Mouse (Mus musculus) hindbrain, embryonic 15.5 days (tissue): ENCODE data around the gene Sec23a. TPM values are rescaled to one million over a fixed set of nuclear protein-coding genes. Genes with fewer than 3 reads are reported as not detected.
"Not testable (repeated sequence)": the region's sequence is repeated elsewhere in the genome, so short reads cannot be mapped to it uniquely, and the experiment has no call there.

Experiments
- ATAC-seq: fragments of 200-750 bp; cut with Nextera tagmentation; 2 replicates; pipeline ENCODE4 v1.8.0; 2017; ENCODE audit warnings: low read depth, moderate number of reproducible peaks, moderate TSS enrichment; ENCODE audit not compliant: low FRiP score
- H3K27ac ChIP-seq: fragments of 300-500 bp; sonication (generic); replicated peaks from 2 replicates; pipeline ENCODE4 v1.5.1; 2015; ENCODE audit warnings: mild to moderate bottlenecking, inconsistent platforms
- H3K27me3 ChIP-seq: fragments of 300-500 bp; sonication (generic); 2 replicates; pipeline ENCODE4 v1.6.1; 2015; ENCODE audit warnings: control low read depth, inconsistent platforms
- H3K36me3 ChIP-seq: fragments of 300-500 bp; sonication (generic); 2 replicates; pipeline ENCODE4 v1.6.1; 2015; ENCODE audit warnings: control low read depth, inconsistent platforms
- H3K4me1 ChIP-seq: fragments of 300-500 bp; sonication (generic); replicated peaks from 2 replicates; pipeline ENCODE4 v1.6.1; 2015; ENCODE audit warnings: control low read depth, inconsistent platforms
- H3K4me2 ChIP-seq: fragments of 300-500 bp; sonication (generic); 2 replicates; pipeline ENCODE4 v1.6.1; 2015; ENCODE audit warnings: moderate library complexity, mild to moderate bottlenecking, inconsistent platforms
- H3K4me3 ChIP-seq: fragments of 300-500 bp; sonication (generic); 2 replicates; pipeline ENCODE4 v1.5.1; 2015; ENCODE audit warnings: mild to moderate bottlenecking, inconsistent platforms
- H3K9ac ChIP-seq: fragments of 300-500 bp; sonication (generic); 2 replicates; pipeline ENCODE4 v1.6.1; 2015; ENCODE audit warnings: inconsistent platforms
- H3K9me3 ChIP-seq: fragments of 300-500 bp; sonication (generic); 2 replicates; pipeline ENCODE4 v1.6.1; 2016; ENCODE audit warnings: control low read depth, inconsistent platforms
- WGBS: fragments of 180-500 bp; shearing (Covaris S2); methylation state at CpG from one replicate; pipeline ENCODE4 v1.1.7; 2015; 5-methylcytosine and 5-hydroxymethylcytosine counted together
- polyA plus RNA-seq: library from polyadenylated mRNA; unstranded; fragments of >200 nt; fragmentation: Nextera tagmentation; extraction: Ambion mirVana; gene quantifications from 2 replicates; pipeline ENCODE4 v1.2.1, GENCODE M21; 2015

The Sec23a gene
- polyA plus RNA-seq, 1 experiment from 2014 or later, result 101 TPM

- Histone ChIP-seq H3K9me3 (no peaks in the 10 kb centered on the region), H3K9ac (no peak overlapping the region), H3K4me3 (no peak overlapping the region), H3K27me3 (no peaks in the 10 kb centered on the region), H3K4me2 (peak overlapping the region; percentile 42; the same call in 1 of the 2 replicates), H3K36me3 (peaks cover 24% of the 10 kb centered on the region), H3K4me1 (no peaks in the 10 kb centered on the region), H3K27ac (no peak overlapping the region)
- 72% methylated on average over 10 of the region's 10 CpGs for WGBS
- no peak; the same call in 1 of the 2 replicates for ATAC-seq
Observed at GRCm38 (mm10) chr12:59039162-59039970, 27.5 kb upstream of the Sec23a start.

DNA sequence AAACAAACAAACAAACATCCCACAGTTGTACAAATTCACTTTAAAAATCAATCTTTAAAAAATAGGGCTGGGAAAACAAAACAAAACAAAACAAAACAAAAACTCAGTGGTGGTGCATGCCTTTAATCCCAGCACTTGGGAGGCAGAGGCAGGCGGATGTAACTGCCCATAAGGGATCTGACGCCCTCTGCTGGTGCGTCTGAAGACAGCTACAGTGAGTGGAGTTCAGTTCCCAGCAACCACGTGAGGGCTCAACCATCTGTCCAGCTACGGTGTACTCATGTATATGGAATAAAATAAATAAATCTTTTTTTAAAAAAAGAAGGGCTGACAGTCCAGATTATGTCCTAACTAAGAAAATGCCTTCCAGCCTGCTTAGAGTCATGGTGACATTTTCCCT, 20.3 kb upstream of the Sec23a start:
- no peak for ATAC-seq
- H3K27me3 ChIP-seq, result no peaks in the 10 kb centered on the region
- no peak overlapping the region for H3K4me2 ChIP-seq
- H3K4me1 ChIP-seq, result no peaks in the 10 kb centered on the region
- WGBS, result 68% methylated on average over 5 of the region's 5 CpGs
- no peaks in the 10 kb centered on the region for H3K36me3 ChIP-seq
- no peak overlapping the region for H3K27ac ChIP-seq
- H3K4me3 ChIP-seq, result no peak overlapping the region
- H3K9ac ChIP-seq, result no peak overlapping the region
- no peaks in the 10 kb centered on the region for H3K9me3 ChIP-seq

DNA sequence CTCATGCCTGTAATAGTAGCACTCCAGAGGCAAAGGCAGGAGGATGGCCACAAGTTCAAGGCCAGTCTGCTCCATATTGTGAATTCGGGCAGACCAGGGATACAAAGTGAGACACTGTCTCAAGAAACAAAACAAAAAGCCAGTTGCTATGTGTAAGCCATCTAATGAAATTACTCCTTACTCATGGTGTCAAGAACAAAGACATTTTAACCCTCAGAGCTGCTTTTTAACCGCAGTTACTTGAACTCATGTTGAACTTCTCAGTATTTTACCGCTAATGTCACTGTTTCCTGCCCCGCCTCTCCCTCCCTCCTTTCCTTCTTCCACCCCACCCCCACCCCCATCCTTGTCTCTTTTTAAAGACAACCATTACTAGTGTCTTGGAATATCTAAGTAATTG, 9.5 kb upstream of the Sec23a start:
- ATAC-seq, result no peak
- H3K9ac ChIP-seq, result no peak overlapping the region
- H3K27ac ChIP-seq, result no peak overlapping the region
- H3K36me3 ChIP-seq, result peaks cover 42% of the 10 kb centered on the region
- 92% methylated on average over 4 of the region's 4 CpGs for WGBS
- H3K4me3 ChIP-seq, result no peak overlapping the region
- H3K9me3 ChIP-seq, result no peaks in the 10 kb centered on the region
- no peaks in the 10 kb centered on the region for H3K27me3 ChIP-seq
- no peak overlapping the region for H3K4me2 ChIP-seq
- H3K4me1 ChIP-seq, result no peaks in the 10 kb centered on the region

GRCm38 (mm10) chr12:59019891-59020290, 8.1 kb upstream of the Sec23a start:
- no peak overlapping the region for H3K4me2 ChIP-seq
- H3K4me1 ChIP-seq, result no peaks in the 10 kb centered on the region
- H3K27me3 ChIP-seq, result no peaks in the 10 kb centered on the region
- no peak overlapping the region for H3K4me3 ChIP-seq
- no peak for ATAC-seq
- no peaks in the 10 kb centered on the region for H3K9me3 ChIP-seq
- peaks cover 39% of the 10 kb centered on the region for H3K36me3 ChIP-seq
- H3K9ac ChIP-seq, result no peak overlapping the region
- no peak overlapping the region for H3K27ac ChIP-seq
- 95% methylated on average over 2 of the region's 2 CpGs for WGBS

DNA sequence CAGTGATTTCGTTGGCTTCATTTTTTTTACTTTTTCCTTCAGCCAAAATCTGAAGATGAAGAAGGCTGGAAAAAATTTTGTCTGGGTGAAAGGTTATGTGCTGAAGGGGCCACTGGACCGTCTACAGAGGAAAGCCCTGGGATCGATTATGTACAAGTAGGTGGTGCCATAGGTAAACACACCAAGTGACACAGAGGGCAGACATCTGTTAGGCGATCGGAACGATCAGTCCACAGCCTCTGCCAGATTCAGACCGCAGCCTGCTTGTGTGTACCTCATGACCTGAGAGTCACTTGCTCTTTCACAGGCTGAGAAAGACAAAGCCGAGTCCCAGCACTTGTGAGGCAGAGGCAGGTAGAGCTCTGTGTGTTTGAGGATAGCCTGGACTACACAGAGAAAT, 6.2 kb upstream of the Sec23a start:
- H3K9ac ChIP-seq, result no peak overlapping the region
- H3K4me1 ChIP-seq, result peaks cover 5% of the 10 kb centered on the region; the same call in 1 of the 2 replicates
- H3K9me3 ChIP-seq, result no peaks in the 10 kb centered on the region
- no peak overlapping the region for H3K4me3 ChIP-seq
- H3K27me3 ChIP-seq, result no peaks in the 10 kb centered on the region
- 88% methylated on average over 8 of the region's 8 CpGs for WGBS
- H3K27ac ChIP-seq, result no peak overlapping the region
- peaks cover 31% of the 10 kb centered on the region for H3K36me3 ChIP-seq
- H3K4me2 ChIP-seq, result no peak overlapping the region
- ATAC-seq, result no peak

DNA sequence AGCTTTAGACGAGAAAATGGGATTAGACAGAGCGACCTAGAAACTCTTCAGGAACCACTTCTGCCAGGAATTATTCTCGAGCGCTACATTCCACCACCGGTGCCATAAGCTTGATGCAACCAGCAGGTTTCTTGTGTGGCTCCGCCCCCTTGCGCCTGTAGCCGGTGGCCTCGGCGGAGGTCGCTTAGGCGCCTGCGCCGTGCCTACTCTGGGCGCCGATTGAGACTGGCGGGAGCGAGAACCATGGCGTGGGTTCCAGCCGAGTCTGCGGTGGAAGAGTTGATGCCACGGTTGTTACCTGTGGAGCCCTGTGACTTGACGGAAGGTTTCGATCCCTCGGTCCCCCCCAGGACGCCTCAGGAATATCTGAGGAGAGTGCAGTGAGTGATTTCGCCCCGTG, 1.4 kb upstream of the Sec23a start, which contains the start of gene Gemin2:
Gene Gemin2 (plus strand): TSS at position 160 of the 400 bp plus-strand sequence.
- Histone ChIP-seq H3K4me3 (peak within 1 kb of the TSS; percentile 90), H3K36me3 (peaks cover 7% of the 10 kb centered on the region; the same call in 1 of the 2 replicates), H3K4me1 (peaks cover 37% of the 10 kb centered on the region), H3K4me2 (peak within 1 kb of the TSS; percentile 82), H3K9ac (peak within 1 kb of the TSS; percentile 69), H3K27ac (peak within 1 kb of the TSS; percentile 80), H3K9me3 (no peaks in the 10 kb centered on the region), H3K27me3 (no peaks in the 10 kb centered on the region)
- under 1% methylated on average over 28 of the region's 28 CpGs for WGBS
- ATAC-seq, result peak; percentile 78

DNA sequence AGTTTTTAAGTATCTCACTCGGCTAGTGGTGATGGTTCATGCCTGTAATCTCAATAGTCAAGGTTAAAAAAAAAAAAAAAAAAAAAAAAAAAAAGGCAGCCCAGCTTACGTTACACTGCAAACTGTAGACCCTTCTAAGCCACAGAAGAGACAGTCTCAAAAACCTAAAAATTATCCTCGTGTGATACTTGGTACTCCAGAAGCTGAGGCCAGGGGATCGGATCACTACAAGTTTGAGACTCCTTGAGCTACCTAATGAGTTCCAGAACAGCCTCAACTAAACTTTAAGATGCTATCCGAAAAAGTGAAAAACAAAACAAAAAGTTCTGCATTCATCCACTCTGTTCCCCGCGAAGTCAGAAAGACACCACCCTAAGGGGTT, 884 bp upstream of the Sec23a start:
- no peak for ATAC-seq
- Histone ChIP-seq H3K36me3 (peaks cover 2% of the 10 kb centered on the region; the same call in 1 of the 2 replicates), H3K9ac (peak overlapping the region; percentile 69; the same call in 1 of the 2 replicates), H3K27me3 (no peaks in the 10 kb centered on the region), H3K4me1 (peaks cover 42% of the 10 kb centered on the region), H3K9me3 (no peaks in the 10 kb centered on the region), H3K27ac (peak overlapping the region; percentile 80), H3K4me3 (peak overlapping the region; percentile 90), H3K4me2 (peak overlapping the region; percentile 82)
- 3% methylated on average over 7 of the region's 7 CpGs for WGBS

DNA sequence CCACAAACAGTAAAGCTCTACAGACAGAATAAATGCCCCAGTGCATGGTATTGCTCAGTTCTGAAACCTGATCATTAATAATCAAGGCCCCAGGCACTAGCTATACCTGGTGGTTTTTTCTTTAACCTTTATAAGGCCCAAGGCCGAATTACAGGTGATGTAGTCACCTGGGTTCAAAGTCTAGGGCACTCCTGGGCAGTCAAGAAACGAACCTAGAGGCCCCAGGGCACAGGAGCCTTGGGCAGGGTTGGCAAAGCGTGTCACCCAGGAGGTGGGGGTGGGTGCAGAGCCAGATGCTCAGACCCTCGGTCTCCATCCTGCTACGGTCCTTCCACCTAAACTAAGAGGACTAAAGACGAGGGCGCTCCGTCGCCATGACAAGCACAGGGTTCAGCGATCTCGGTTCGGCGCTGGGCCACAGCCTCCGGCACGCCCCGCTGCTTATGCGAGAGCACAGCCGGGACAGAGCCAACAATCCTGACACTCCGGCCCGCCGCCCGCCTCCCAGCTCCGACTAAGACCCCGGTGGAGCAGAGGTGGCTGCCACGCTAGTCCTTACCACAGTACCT, 458 bp downstream of the Sec23a start:
- H3K36me3 ChIP-seq, result peaks cover 5% of the 10 kb centered on the region; the same call in 1 of the 2 replicates
- peak overlapping the region; percentile 93 for H3K27ac ChIP-seq
- H3K9me3 ChIP-seq, result no peaks in the 10 kb centered on the region
- peak overlapping the region; percentile 82 for H3K4me2 ChIP-seq
- under 1% methylated on average over 25 of the region's 25 CpGs for WGBS
- peak overlapping the region; percentile 90 for H3K4me3 ChIP-seq
- ATAC-seq, result no peak
- H3K27me3 ChIP-seq, result no peaks in the 10 kb centered on the region
- peak overlapping the region; percentile 76 for H3K9ac ChIP-seq
- peaks cover 42% of the 10 kb centered on the region for H3K4me1 ChIP-seq

DNA sequence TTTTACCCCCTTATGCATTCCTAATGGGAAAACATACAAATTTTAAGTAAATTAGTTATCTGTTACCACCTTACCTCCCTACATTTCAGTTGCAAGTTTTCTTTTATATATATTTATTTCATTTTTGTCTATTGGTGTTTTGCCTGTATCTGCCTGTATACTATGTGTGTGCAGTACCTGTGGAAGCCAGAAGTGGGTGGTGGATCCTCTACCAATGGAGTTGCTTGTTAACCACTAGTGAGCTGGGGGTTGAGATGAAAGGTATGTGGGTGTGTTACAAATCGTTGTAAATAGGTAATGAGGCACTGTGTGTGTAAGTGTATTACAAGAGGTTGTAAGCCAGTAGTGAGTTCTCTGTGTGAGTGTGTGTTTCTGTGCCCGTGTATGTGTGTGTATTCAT, 1.3 kb downstream of the Sec23a start:
- Histone ChIP-seq H3K9me3 (no peaks in the 10 kb centered on the region), H3K4me2 (peak overlapping the region; percentile 82), H3K4me1 (peaks cover 42% of the 10 kb centered on the region), H3K9ac (no peak overlapping the region), H3K36me3 (peaks cover 14% of the 10 kb centered on the region), H3K27ac (no peak overlapping the region), H3K4me3 (peak overlapping the region; percentile 90), H3K27me3 (no peaks in the 10 kb centered on the region)
- WGBS, result 73% methylated on average over 2 of the region's 2 CpGs
- no peak for ATAC-seq

DNA sequence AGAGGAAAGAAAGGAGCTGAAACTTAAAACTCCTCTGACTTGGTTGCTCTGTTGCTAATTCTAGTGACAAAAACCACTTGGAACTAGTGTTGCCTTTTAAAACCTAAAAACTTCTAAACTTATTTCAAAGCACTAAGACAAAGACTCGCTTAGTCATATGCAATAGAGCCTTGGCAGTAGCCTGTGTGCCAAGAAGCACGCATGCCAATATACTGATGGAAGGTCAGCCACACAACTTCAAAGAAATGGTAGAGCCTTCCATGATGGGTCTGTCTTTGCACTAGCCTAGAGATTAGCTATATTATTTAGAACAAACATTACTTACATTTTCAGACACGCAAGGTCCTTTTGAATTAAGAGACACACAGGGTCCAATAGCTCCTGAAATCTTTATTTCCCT, 26.1 kb downstream of the Sec23a start:
- Histone ChIP-seq H3K9ac (no peak overlapping the region), H3K27ac (no peak overlapping the region), H3K9me3 (no peaks in the 10 kb centered on the region), H3K4me2 (no peak overlapping the region), H3K4me1 (no peaks in the 10 kb centered on the region), H3K4me3 (no peak overlapping the region), H3K27me3 (no peaks in the 10 kb centered on the region), H3K36me3 (peaks cover 68% of the 10 kb centered on the region)
- no peak for ATAC-seq
- WGBS, result over 99% methylated on average over 3 of the region's 3 CpGs

- H3K4me2 ChIP-seq, H3K4me3 ChIP-seq, H3K27ac ChIP-seq, H3K4me1 ChIP-seq, H3K9me3 ChIP-seq, ATAC-seq, H3K27me3 ChIP-seq, H3K9ac ChIP-seq: not testable (repeated sequence)
- peaks cover 63% of the 10 kb centered on the region for H3K36me3 ChIP-seq
- 76% methylated on average over 6 of the region's 6 CpGs for WGBS
Observed at GRCm38 (mm10) chr12:58981178-58981661, 30.6 kb downstream of the Sec23a start.

DNA sequence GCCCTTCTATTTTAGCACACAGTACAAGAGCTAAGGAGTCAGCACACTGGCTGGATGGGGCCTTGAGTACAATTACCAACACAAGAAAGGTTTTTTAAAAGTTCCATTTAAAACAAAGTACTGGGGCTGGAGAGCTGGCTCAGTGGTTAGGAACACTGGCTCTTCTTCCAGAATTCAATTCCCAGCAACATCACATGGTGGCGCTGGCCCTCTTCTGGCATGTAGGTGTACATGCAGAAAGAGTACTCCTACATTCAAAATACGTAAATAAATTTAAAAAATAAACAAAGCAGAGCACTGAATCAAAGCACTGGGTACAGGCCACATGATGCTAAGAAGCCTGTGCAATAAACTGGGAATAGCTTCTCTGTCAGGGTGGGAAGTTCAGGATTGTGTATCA, 34.9 kb downstream of the Sec23a start:
- 76% methylated on average over 2 of the region's 2 CpGs for WGBS

More for the DNA sequence above, 34.9 kb downstream of the Sec23a start:
- H3K4me1 ChIP-seq, result no peaks in the 10 kb centered on the region
- no peaks in the 10 kb centered on the region for H3K9me3 ChIP-seq
- H3K36me3 ChIP-seq, result peaks cover 47% of the 10 kb centered on the region
- no peak for ATAC-seq
- H3K4me3 ChIP-seq, result no peak overlapping the region
- no peak overlapping the region for H3K4me2 ChIP-seq
- no peak overlapping the region for H3K9ac ChIP-seq
- H3K27me3 ChIP-seq, result no peaks in the 10 kb centered on the region
- H3K27ac ChIP-seq, result no peak overlapping the region
